ENCODE assay signal across 8 mouse cellular contexts in the genomic region with DNA sequence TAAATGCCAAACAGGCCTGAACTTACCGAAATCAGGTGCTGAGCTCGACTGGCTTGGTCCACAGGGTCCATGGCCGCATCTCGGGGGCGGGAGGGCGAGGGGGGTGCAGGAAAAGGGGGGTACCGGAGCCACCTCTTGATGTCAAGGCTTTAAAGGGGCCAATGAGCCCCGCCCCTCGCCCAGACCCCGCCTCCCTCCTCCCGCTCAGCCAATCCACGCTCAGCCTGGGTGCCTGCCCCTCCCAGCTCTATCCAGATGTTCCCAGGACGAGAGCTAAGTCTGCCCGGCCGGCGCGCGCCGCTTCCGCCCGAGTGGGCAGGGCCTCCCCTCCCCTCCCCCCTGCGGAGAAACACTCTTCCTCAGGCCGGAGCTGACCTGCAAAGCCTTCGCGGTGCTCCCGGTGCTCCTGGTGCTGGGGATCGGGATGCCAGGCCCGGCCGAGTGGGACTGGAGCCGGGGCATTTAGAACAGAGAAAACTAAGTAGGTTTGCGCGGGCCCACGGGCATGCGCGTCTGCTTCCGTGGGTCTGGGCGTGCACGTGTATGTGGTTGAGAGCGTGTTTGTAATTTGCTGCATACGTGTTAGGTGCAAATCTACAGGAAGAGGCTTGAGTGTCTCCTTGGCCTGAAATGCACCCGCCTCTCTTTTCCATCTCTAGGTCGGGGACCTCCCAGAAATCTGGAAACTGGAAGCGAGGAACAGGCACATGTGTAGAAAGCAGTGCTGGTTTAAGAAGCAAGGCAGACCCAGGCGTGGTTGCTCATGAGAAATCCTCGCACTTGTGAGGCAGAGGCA. TPM values are rescaled to one million over a fixed set of nuclear protein-coding genes. Genes with fewer than 3 reads are reported as not detected.
DNase-seq lines count a peak whose midpoint lies in the region; ATAC-seq lines count a peak whose summit lies in the region.

A gene (minus strand): TSS at position 143 of the 796 bp plus-strand sequence.

- H3K36me3 ChIP-seq in hindbrain, embryonic 12.5 days = no peaks in the 10 kb centered on the region; the same call in 1 of the 2 replicates

- peak within 1 kb of the TSS; percentile 80 for H3K4me2 ChIP-seq in hindbrain, embryonic 12.5 days (replicated peaks)

- H3K9ac ChIP-seq in hindbrain, embryonic 12.5 days = peak within 1 kb of the TSS; percentile 82

- H3K4me3 ChIP-seq in hindbrain, embryonic 12.5 days = peak within 1 kb of the TSS; percentile 88

- H3K9me3 ChIP-seq in hindbrain, embryonic 12.5 days (replicated peaks) = no peaks in the 10 kb centered on the region

- DNase-seq in Muller cell, postnatal 12 days (ENCODE audit: inconsistent ontology term) = peak; percentile 95
- peak; percentile 85 for DNase-seq in cerebellum, adult 9-10 months
- DNase-seq in frontal cortex, adult 2 months (ENCODE audit: extremely low spot score in 1 of 2, low spot score in 1 of 2) = peak; percentile 75 to 92
- DNase-seq in layer of hippocampus, postnatal 36 days = peak; percentile 87 to 90
- peak; percentile 96 for DNase-seq in lung, postnatal 36 days
- DNase-seq in retina, postnatal 1 day = peak; percentile 94
- DNase-seq in urinary bladder, adult 18-20 months (ENCODE audit: low spot score in 2 of 2) = peak; percentile 76 to 90

- peaks cover 45% of the 10 kb centered on the region for H3K4me1 ChIP-seq in hindbrain, embryonic 12.5 days

- ATAC-seq in hindbrain, embryonic 12.5 days (ENCODE audit: low FRiP score) = peak; percentile 94

- H3K27ac ChIP-seq in hindbrain, embryonic 12.5 days = peak within 1 kb of the TSS; percentile 87

- no peaks in the 10 kb centered on the region for H3K27me3 ChIP-seq in hindbrain, embryonic 12.5 days

- under 1% methylated on average over 40 of the region's 45 CpGs for WGBS in hindbrain, embryonic 12.5 days

RNA-seq across cellular contexts. Expression of the gene that starts here (rescaled TPM):
- polyA plus RNA-seq in frontal cortex, adult 2 months (2012; rRNA removed) = 14.4 and 14.6 TPM in 2 replicates
- 14.9 and 16.1 TPM in 2 replicates for polyA plus RNA-seq in hindbrain, embryonic 12.5 days (2016; fragmentation: Nextera tagmentation; extraction: Ambion mirVana)
- total RNA-seq in layer of hippocampus, postnatal 36 days (2021) = 10 to 100 TPM; 20.3 to 20.9 TPM

Comparison
In these comparisons a context has a peak if more than half of its experiments do, and no peak if none do; other contexts are left out.
1. Peak in every context shown above with its lines: DNase-seq, ATAC-seq, H3K4me3 ChIP-seq and H3K27ac ChIP-seq.